Mouse (Mus musculus): ENCODE results near the gene Prdm5. TPM values are rescaled to one million over a fixed set of nuclear protein-coding genes. Genes with fewer than 3 reads are reported as not detected.

Prdm5 gene
- polyA plus RNA-seq, 1 experiment from 2014 or later, result 12.5 TPM

GRCm38 (mm10) chr6:65849127-65849526 lies 70.3 kb downstream of the Prdm5 start:
- WGBS, result 44% methylated on average over 4 of the region's 4 CpGs
- no peaks in the 10 kb centered on the region for H3K36me3 ChIP-seq
- no peak overlapping the region for H3K27ac ChIP-seq
- H3K27me3 ChIP-seq (replicated peaks), result no peaks in the 10 kb centered on the region
- no peak overlapping the region for H3K4me3 ChIP-seq (replicated peaks)
- no peaks in the 10 kb centered on the region for H3K4me1 ChIP-seq (replicated peaks)
- ATAC-seq, result no peak
- no peak overlapping the region for H3K9ac ChIP-seq
- no peak overlapping the region for H3K4me2 ChIP-seq (replicated peaks)
- no peaks in the 10 kb centered on the region for H3K9me3 ChIP-seq

DNA sequence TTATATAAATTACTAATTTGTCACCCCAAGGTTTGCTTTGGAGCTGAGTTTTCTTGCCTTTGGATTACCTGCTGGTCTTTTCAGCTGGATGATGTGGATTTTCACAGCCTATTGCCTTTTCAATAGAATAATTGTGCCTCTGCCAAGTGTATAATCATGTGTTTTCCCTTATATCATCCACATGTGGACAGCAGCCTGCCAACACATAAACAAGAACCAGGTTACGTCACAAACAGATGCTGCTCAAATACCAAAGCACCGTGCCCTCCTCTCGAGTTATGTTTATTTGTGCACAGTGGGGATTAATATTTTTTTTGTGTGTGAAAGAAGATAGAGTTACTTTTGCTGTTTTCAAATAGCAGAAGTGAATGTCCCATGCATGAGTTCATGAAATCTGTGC lies 70.9 kb downstream of the Prdm5 start:
- no peaks in the 10 kb centered on the region for H3K36me3 ChIP-seq
- no peak overlapping the region for H3K4me2 ChIP-seq (replicated peaks)
- no peak overlapping the region for H3K27ac ChIP-seq
- WGBS, result 59% methylated on average over 3 of the region's 3 CpGs
- no peak for ATAC-seq
- H3K9ac ChIP-seq, result no peak overlapping the region
- no peaks in the 10 kb centered on the region for H3K4me1 ChIP-seq (replicated peaks)
- no peak overlapping the region for H3K4me3 ChIP-seq (replicated peaks)
- H3K27me3 ChIP-seq (replicated peaks), result no peaks in the 10 kb centered on the region
- H3K9me3 ChIP-seq, result no peaks in the 10 kb centered on the region

DNA sequence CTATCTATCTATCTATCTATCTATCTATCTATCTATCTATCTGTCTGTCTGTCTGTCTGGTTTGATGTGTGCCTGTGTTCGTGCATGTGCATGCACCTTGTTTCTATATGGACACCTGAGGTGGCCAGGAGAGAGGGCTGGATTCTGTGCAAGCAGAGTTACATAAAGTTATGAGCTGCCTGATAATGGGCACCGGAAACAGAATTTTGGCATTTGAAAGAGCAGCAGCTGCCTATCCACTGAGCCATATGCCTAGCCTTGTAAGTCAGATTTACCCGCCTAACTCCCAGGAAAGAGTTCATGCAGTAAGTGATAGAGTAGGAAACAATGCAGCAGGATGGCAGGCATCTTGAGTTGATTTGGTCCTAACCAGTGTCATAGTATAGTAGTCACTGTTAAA lies 71.4 kb downstream of the Prdm5 start:
- WGBS, result 92% methylated on average over 3 of the region's 3 CpGs
- no peaks in the 10 kb centered on the region for H3K27me3 ChIP-seq (replicated peaks)
- H3K9ac ChIP-seq, result no peak overlapping the region
- no peaks in the 10 kb centered on the region for H3K36me3 ChIP-seq
- no peaks in the 10 kb centered on the region for H3K9me3 ChIP-seq
- no peaks in the 10 kb centered on the region for H3K4me1 ChIP-seq (replicated peaks)
- no peak overlapping the region for H3K4me2 ChIP-seq (replicated peaks)
- H3K27ac ChIP-seq, result no peak overlapping the region
- no peak for ATAC-seq
- H3K4me3 ChIP-seq (replicated peaks), result no peak overlapping the region

DNA sequence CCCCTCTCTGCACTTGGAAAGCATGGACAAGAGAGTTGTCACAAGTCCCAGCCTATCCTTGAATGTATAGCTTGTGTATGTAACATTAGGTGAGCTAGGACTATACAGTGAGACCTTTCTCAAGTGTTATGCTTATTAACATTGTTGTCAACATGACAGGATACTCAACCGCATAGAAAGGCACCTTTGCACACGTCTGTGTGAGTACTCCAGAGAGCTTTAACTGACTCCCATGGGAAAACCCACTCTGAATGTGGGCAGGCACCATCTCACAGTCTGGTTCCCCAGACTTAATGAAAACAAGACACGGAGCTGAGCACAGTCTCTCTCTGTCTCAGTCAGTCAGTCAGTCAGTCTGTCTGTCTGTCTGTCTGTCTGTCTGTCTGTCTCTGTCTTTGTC lies 75.2 kb downstream of the Prdm5 start:
- ATAC-seq, result no peak
- Histone ChIP-seq H3K9ac (no peak overlapping the region), H3K9me3 (no peaks in the 10 kb centered on the region), H3K36me3 (no peaks in the 10 kb centered on the region), H3K4me1 (replicated peaks) (no peaks in the 10 kb centered on the region), H3K4me3 (replicated peaks) (no peak overlapping the region), H3K27ac (no peak overlapping the region), H3K4me2 (replicated peaks) (no peak overlapping the region), H3K27me3 (replicated peaks) (no peaks in the 10 kb centered on the region)
- 70% methylated on average over 3 of the region's 3 CpGs for WGBS

DNA sequence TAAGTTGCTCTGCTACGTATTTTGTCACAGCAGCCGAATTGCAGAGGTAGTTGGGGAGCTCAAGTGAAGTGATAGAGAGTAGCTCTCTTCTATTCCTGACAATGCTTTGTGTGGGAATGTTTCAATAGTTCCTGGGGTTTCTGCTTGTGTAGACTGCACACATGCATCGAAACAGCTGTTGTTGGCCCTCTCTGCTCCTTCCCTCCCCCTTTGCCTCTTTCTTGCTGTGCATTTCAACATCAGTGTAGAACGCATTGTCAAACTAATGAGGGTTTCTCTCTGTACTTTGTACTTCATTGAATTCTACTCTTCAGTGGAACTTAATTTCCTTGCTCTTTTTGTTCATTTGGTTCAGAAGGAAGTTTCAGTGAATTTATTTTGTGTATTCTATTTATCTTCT lies 75.8 kb downstream of the Prdm5 start:
- no peak for ATAC-seq
- WGBS, result 73% methylated on average over 4 of the region's 4 CpGs

GRCm38 (mm10) chr6:65860609-65861008 lies 81.8 kb downstream of the Prdm5 start:
- no peaks in the 10 kb centered on the region for H3K9me3 ChIP-seq
- 93% methylated on average over 5 of the region's 5 CpGs for WGBS
- no peak overlapping the region for H3K27ac ChIP-seq
- no peaks in the 10 kb centered on the region for H3K4me1 ChIP-seq (replicated peaks)
- ATAC-seq, result no peak
- no peaks in the 10 kb centered on the region for H3K27me3 ChIP-seq (replicated peaks)
- no peak overlapping the region for H3K9ac ChIP-seq
- H3K4me2 ChIP-seq (replicated peaks), result no peak overlapping the region
- H3K4me3 ChIP-seq (replicated peaks), result no peak overlapping the region
- no peaks in the 10 kb centered on the region for H3K36me3 ChIP-seq

More for the DNA sequence above, 75.8 kb downstream of the Prdm5 start:
- Histone ChIP-seq H3K36me3 (no peaks in the 10 kb centered on the region), H3K4me1 (replicated peaks) (no peaks in the 10 kb centered on the region), H3K9ac (no peak overlapping the region), H3K9me3 (no peaks in the 10 kb centered on the region), H3K4me3 (replicated peaks) (no peak overlapping the region), H3K27ac (no peak overlapping the region), H3K4me2 (replicated peaks) (no peak overlapping the region), H3K27me3 (replicated peaks) (no peaks in the 10 kb centered on the region)

DNA sequence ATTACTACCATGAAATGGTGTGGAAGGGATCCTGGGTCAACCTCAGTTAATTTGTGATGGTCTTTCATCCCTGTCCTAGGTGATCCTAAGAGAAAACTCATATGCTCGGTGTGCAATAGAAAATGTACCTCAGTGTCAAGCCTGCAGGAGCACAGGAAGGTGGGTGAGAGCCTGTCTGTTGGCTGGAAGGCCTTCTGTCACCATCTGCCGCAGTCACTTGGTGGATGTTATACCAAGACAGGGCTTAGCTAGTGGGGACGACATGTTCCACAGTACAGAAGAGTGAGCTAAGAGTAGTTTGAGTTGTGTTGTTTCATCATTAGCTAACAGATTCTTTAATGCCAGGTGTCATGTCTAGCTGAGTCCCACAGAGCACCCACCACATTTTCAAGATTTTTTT lies 84.0 kb downstream of the Prdm5 start:
- no peaks in the 10 kb centered on the region for H3K36me3 ChIP-seq
- H3K4me1 ChIP-seq (replicated peaks), result no peaks in the 10 kb centered on the region
- H3K9me3 ChIP-seq, result no peaks in the 10 kb centered on the region
- no peak overlapping the region for H3K4me3 ChIP-seq (replicated peaks)
- no peak overlapping the region for H3K27ac ChIP-seq
- 92% methylated on average over 3 of the region's 3 CpGs for WGBS
- no peak for ATAC-seq
- H3K4me2 ChIP-seq (replicated peaks), result no peak overlapping the region
- no peak overlapping the region for H3K9ac ChIP-seq
- no peaks in the 10 kb centered on the region for H3K27me3 ChIP-seq (replicated peaks)

- H3K36me3 ChIP-seq, result no peaks in the 10 kb centered on the region
- H3K27me3 ChIP-seq (replicated peaks), result no peaks in the 10 kb centered on the region
- no peaks in the 10 kb centered on the region for H3K4me1 ChIP-seq (replicated peaks)
- no peak overlapping the region for H3K4me3 ChIP-seq (replicated peaks)
- H3K9me3 ChIP-seq, result no peaks in the 10 kb centered on the region
- ATAC-seq, result no peak
- no peak overlapping the region for H3K4me2 ChIP-seq (replicated peaks)
- H3K9ac ChIP-seq, result no peak overlapping the region
- H3K27ac ChIP-seq, result no peak overlapping the region
- WGBS, result 87% methylated on average over 3 of the region's 3 CpGs
Measured at GRCm38 (mm10) chr6:65864233-65864632, 85.4 kb downstream of the Prdm5 start.

- Histone ChIP-seq H3K4me2 (replicated peaks) (no peak overlapping the region), H3K36me3 (no peaks in the 10 kb centered on the region), H3K9ac (no peak overlapping the region), H3K4me1 (replicated peaks) (no peaks in the 10 kb centered on the region), H3K27me3 (replicated peaks) (no peaks in the 10 kb centered on the region), H3K9me3 (no peaks in the 10 kb centered on the region), H3K27ac (no peak overlapping the region), H3K4me3 (replicated peaks) (no peak overlapping the region)
- no peak for ATAC-seq
- 85% methylated on average over 5 of the region's 5 CpGs for WGBS
Measured at GRCm38 (mm10) chr6:65864919-65865318, 86.1 kb downstream of the Prdm5 start.

GRCm38 (mm10) chr6:65865861-65866260 lies 87.1 kb downstream of the Prdm5 start:
- Histone ChIP-seq H3K9me3 (no peaks in the 10 kb centered on the region), H3K27ac (no peak overlapping the region), H3K4me1 (replicated peaks) (no peaks in the 10 kb centered on the region), H3K36me3 (no peaks in the 10 kb centered on the region), H3K4me3 (replicated peaks) (no peak overlapping the region), H3K9ac (no peak overlapping the region), H3K4me2 (replicated peaks) (no peak overlapping the region), H3K27me3 (replicated peaks) (no peaks in the 10 kb centered on the region)
- WGBS, result 83% methylated on average over 4 of the region's 4 CpGs
- ATAC-seq, result no peak

DNA sequence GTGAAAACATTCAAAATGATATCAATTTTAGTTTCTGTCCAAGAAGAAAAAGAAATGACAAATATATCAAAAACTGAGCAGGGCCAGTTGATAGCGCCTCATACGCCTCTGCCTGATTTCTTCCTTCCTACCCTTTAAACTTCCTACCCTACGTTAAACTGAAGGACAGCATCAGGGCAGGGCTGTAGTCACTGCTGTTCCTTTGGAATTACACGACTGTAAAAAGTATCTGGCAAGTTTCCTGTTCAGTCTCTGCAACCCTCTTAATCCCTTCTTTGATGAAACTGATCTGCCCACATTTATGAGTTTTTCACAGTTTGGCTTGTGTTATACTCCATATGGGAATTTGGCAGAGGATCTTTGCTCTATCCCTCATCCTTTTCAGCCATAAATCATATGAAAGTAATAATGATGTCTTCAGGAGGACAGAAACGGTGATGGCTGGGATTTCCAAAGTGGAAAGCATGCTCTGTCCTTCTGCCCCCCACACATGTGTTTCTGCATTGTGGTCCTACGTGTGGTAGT lies 93.0 kb downstream of the Prdm5 start:
- Histone ChIP-seq H3K4me2 (replicated peaks) (no peak overlapping the region), H3K27me3 (replicated peaks) (no peaks in the 10 kb centered on the region), H3K27ac (no peak overlapping the region), H3K4me3 (replicated peaks) (no peak overlapping the region), H3K36me3 (no peaks in the 10 kb centered on the region), H3K9me3 (no peaks in the 10 kb centered on the region), H3K9ac (no peak overlapping the region), H3K4me1 (replicated peaks) (no peaks in the 10 kb centered on the region)
- WGBS, result 61% methylated on average over 6 of the region's 6 CpGs
- no peak for ATAC-seq

DNA sequence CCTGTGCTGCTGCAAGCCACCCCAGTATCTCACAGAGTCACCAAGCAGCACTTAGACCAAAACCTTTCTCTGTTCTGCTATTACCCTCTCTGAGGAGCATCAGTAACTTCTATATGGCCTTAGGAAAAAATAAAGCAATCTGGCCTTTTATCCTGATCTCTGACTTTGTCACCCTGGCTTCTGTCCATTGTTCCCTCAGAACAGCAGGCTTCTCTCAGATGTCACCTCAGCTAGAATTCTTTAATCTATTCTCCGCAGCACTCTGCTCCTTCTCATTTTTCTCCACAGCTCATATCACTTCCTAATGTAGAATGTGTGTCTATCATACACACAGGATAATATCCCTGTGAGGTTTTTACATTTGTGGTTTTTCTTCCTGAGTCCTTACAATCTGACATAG lies 99.5 kb downstream of the Prdm5 start:
- no peak for ATAC-seq
- Histone ChIP-seq H3K4me3 (replicated peaks) (no peak overlapping the region), H3K4me2 (replicated peaks) (no peak overlapping the region), H3K36me3 (no peaks in the 10 kb centered on the region), H3K9me3 (no peaks in the 10 kb centered on the region), H3K27ac (no peak overlapping the region), H3K4me1 (replicated peaks) (no peaks in the 10 kb centered on the region), H3K9ac (no peak overlapping the region), H3K27me3 (replicated peaks) (no peaks in the 10 kb centered on the region)
- WGBS, result 92% methylated on average over 1 of the region's 1 CpGs

- no peak overlapping the region for H3K27ac ChIP-seq
- no peak for ATAC-seq
- H3K27me3 ChIP-seq (replicated peaks), result no peaks in the 10 kb centered on the region
- 92% methylated on average over 1 of the region's 1 CpGs for whole genome bisulfite sequencing
- no peak overlapping the region for H3K4me3 ChIP-seq (replicated peaks)
- no peak overlapping the region for H3K9ac ChIP-seq
- no peaks in the 10 kb centered on the region for H3K36me3 ChIP-seq
- H3K9me3 ChIP-seq, result no peaks in the 10 kb centered on the region
- no peaks in the 10 kb centered on the region for H3K4me1 ChIP-seq (replicated peaks)
- H3K4me2 ChIP-seq (replicated peaks), result no peak overlapping the region
Measured at GRCm38 (mm10) chr6:65888835-65889234, 110.0 kb downstream of the Prdm5 start.
